Mouse (Mus musculus) embryo, embryonic 10 days (tissue): ENCODE data around the gene Wdr82.

Experiments
- DNase-seq: peaks from one replicate; pipeline ENCODE4 v3.0.0-alpha.2; 2015; ENCODE audit warnings: low spot score

The Wdr82 gene

DNA sequence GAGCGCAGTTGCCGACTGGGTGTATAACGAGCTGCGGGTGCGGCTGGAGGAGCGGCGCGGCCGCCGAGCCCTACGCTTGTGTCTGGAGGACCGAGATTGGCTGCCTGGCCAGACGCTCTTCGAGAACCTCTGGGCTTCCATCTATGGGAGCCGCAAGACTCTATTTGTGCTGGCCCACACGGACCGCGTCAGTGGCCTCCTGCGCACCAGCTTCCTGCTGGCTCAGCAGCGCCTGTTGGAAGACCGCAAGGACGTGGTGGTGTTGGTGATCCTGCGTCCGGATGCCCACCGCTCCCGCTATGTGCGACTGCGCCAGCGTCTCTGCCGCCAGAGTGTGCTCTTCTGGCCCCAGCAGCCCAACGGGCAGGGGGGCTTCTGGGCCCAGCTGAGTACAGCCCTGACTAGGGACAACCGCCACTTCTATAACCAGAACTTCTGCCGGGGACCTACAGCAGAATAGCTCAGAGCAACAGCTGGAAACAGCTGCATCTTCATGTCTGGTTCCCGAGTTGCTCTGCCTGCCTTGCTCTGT, 55.5 kb downstream of the Wdr82 start:
- peak; percentile 80 for DNase-seq

DNA sequence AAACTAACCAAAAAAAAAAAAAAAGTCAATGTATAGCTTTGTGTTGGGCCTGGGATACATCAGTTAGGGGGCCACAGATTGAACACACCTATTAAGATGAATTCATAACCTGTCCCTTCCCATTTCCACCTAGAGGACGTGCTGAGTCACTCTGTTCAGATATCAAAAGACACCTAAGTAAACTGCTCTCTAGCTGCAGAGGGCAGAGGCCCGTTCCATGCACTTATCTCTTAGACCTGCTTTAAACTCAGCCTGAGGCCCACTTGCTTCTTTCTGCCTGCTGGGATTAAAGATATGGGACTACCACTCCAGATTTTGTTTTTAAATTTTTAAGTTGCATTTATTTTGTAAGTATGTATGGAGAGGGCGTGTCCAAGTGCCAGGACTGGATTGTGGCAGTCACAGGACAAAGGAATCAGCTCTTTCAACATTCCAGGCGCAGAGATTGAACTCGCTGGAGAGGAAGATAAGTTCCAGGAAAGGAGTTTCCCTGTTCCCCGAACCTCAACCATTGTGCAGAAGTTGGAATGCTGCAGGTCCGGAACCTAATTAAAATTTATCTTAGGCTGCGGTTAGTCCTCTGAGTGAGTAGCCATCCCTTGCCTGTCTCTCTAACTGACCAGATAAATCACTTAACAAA, 57.2 kb downstream of the Wdr82 start:
- DNase-seq: no peak

GRCm38 (mm10) chr9:106230051-106230733, 59.5 kb downstream of the Wdr82 start:
- no peak for DNase-seq

DNA sequence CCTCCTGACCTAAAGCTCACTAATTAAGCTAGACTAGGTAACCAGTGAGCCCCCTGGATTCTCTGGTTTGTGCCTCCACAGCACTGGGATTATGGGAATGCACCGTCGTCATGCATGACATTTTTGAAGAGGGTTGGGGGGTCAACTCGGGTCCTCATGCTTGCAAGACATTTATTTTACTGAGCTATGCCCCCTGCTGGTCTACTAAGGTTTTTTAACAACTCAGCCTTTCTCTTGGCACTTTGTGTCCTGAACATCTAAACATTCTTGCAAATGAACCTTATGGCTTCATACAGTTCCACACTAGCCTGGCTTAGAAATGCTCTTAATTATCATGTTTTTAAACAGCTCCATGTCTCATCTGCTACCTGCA, 60.0 kb downstream of the Wdr82 start:
- DNase-seq: no peak

DNA sequence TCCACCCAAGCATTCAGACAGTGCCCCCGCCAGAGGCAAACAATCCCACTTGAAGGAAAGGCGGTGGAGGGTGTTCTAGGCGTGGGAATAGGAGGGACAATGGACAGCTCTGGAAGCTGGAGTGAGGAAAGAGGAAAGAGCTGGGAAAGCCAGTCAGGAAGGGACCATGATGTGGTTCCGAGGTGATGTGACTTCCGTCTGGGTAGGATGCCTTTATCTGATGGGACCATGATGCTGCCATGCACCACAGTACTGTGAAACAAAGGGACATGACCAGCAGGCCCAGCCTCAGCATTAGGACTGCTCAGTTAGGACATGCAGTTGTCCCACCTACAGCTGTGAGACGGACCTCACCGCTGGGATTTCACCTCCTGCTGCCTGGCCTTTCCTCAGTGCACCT, 60.5 kb downstream of the Wdr82 start:
- no peak for DNase-seq

GRCm38 (mm10) chr9:106231816-106232215, 61.1 kb downstream of the Wdr82 start:
- no peak for DNase-seq

GRCm38 (mm10) chr9:106232956-106233355, 62.2 kb downstream of the Wdr82 start:
- DNase-seq: no peak

DNA sequence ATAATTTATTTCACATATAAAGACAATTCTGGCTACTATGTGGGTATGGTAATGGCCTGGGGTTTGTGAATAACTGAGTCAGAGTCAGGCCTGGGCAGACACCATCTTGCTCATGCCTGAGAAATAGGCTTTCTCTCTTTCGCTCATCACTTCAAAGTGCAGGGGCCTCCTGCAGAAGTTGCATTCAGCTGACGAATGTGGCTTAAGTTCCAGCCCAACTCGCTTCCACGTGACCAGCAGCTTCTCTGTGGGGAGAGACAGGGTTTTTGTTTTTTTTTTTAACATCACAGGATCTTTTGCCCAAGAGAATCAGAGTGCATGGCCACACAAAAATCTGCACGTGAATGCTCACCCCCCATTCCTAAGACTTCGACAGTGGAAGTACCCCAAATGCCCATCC, 63.2 kb downstream of the Wdr82 start:
- no peak for DNase-seq

- DNase-seq: no peak
Measured at GRCm38 (mm10) chr9:106235194-106235830, 64.6 kb downstream of the Wdr82 start.

- DNase-seq: no peak
Measured at GRCm38 (mm10) chr9:106236156-106236817, 65.6 kb downstream of the Wdr82 start.

GRCm38 (mm10) chr9:106236818-106237211, 66.1 kb downstream of the Wdr82 start:
- no peak for DNase-seq

GRCm38 (mm10) chr9:106237401-106237800, 66.7 kb downstream of the Wdr82 start:
- DNase-seq: no peak

- no peak for DNase-seq
Measured at GRCm38 (mm10) chr9:106237878-106238277, 67.2 kb downstream of the Wdr82 start.
